Mouse (Mus musculus): ENCODE measurements at regions not wholly inside any gene's neighbourhood (a gene's known extent, or its start where the extent isn't known, plus 50 kb on each side); places are given as distances from the start of the nearest gene placed in this dataset.

- no peak for TF ChIP-seq CTCF (IDR thresholded peaks at IDR 0.05; ENCODE audit: low read depth, low read length)
- TF ChIP-seq POLR2A (IDR thresholded peaks at IDR 0.05; ENCODE audit: borderline replicate concordance, low read depth, low read length), result no peak
These were observed 377.2 kb upstream of the Jag1 start for GRCm38 (mm10) chr2:137493600-137493999.
